Mouse (Mus musculus) ZHBTc4 (cell line): ENCODE measurements around the gene Abat.
A peak's percentile ranks its signal among the peaks of the same experiment; 100 is the strongest.

Source experiments
- DNase-seq: peaks from one replicate; pipeline ENCODE4 v3.0.0-alpha.2; 2011; ENCODE audit warnings: low read depth, low spot score

Gene Abat

DNA sequence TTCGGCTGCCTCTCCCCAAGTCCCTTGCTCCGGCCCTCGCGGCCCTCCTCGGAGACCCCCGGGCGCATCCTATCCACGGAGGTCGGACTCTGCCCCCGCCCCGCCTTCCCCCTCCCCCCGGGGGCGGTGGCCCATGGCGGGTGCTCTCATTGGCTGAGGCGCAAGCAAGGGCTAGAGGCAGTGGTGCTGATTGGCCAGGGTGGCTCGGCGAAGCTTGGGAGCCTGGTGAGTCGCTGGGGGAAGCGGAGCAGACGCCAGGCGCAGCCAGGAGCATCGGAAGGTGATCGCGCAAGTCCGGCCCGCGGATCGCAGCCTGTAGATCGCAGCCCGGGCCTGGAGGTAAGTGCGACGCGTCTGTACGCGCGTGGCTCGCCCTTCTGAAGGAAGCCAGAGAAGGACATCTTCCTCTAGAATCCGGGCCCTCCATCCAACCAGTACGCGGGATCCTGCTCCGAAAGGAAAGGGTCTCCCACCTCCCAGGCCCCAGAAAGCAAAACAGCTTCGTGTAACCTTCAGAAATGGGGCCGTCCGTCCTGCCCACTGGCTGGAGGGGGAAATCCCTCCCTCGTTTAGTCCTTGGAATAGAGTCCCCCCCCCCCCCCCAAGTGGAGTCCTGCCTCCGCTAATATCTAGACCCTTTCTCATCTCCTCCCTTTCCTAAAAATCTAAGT lies at the start of gene Abat:
TSS of gene Abat (plus strand) at position 194 of the 671 bp plus-strand sequence.
- peak; percentile 94 for DNase-seq

DNA sequence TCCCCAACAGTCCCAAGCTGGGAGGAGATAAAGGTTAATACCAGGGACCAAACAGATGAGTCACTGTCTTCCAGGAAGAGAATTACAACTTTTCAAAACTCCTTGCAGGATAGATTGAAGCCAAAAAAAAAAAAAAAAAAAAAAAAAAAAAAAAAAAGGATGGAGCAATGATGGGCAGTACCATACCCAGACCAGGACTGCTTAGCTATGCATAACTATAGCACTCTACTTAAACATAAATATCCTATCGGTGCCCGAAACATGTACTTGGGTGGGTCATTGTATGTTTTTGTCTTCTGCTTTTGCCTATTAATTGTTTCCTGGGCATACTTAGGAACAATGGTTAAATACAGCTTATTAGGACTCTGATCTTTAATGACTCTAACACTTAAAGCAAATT lies 43.1 kb upstream of the Abat start:
- no peak for DNase-seq

- DNase-seq = peak; percentile 98
Observed at GRCm38 (mm10) chr16:8470603-8471481, 42.4 kb upstream of the Abat start, which contains the start of gene Mettl22. TSS of gene Mettl22 (plus strand) at chr16:8470788.

GRCm38 (mm10) chr16:8487396-8488005 lies 25.7 kb upstream of the Abat start:
- no peak for DNase-seq

DNA sequence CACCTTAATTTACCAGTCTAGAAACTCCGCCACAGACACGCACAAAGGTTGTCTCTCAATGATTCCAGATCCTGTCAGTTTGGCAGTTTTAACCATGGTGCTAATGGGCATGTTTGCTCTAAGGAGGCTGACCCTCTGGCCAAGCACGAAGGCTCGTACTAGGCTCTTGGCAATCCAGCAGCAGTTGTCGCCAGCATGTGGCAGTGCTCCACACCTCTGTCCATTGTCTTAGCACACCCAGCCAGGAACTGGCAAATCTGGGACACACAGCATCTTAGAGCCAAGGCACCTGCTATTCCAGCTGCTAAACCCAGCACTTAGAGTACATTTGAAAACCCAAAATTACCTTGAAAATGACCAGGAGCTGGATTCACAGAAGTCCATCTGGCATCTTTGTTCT lies 23.9 kb upstream of the Abat start:
- DNase-seq = no peak

DNA sequence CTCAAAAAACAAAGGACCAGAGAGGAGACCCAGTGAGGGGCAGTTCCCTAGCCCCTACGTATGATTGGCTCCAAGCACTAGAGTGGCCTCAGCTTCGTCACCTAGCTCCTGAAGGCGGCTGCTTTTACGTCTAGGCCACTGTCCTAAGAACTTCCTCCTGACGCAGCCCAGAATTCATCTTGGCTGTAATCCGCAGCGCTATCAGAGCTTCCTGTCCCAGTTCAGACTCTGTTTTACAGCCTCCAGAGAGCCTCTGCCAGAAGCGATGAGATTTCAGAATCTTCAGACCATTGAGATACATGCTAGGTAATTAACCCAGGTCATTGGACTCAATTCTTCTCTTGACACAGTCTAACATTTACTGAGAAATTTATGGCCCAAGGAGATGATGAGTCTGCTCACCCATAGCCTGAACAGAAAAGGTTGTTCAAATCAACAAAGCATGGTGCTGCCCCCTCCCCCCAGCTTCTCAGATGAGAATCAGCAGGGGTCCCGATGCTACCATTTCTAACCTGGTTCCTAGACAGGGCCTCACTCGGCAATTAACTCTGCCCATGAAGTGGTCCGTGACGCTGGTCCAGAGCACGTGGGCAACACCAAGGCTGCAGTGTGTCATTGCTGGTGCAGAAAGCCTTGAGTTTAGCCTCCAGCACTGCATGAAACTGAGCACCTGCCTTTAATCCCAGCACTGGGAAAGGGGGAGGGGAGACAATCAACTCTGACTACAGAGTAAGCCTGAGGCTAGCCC lies 21.3 kb upstream of the Abat start:
- peak; percentile 31 for DNase-seq

- peak; percentile 88 for DNase-seq
Observed at GRCm38 (mm10) chr16:8494268-8494667, 19.0 kb upstream of the Abat start.

- no peak for DNase-seq
Observed at GRCm38 (mm10) chr16:8496967-8497366, 16.3 kb upstream of the Abat start.

GRCm38 (mm10) chr16:8504271-8504670 lies 9.0 kb upstream of the Abat start:
- DNase-seq = no peak

- no peak for DNase-seq
Observed at GRCm38 (mm10) chr16:8509894-8510293, 3.3 kb upstream of the Abat start.

- DNase-seq = peak; percentile 33
Observed at GRCm38 (mm10) chr16:8512830-8513229, 399 bp upstream of the Abat start.

- no peak for DNase-seq
Observed at GRCm38 (mm10) chr16:8514180-8514579, 951 bp downstream of the Abat start.

- DNase-seq = no peak
Observed at GRCm38 (mm10) chr16:8520525-8520924, 7.3 kb downstream of the Abat start.

- no peak for DNase-seq
Observed at GRCm38 (mm10) chr16:8521322-8521721, 8.1 kb downstream of the Abat start.

GRCm38 (mm10) chr16:8523480-8524144 lies 10.4 kb downstream of the Abat start:
- DNase-seq = peak; percentile 73

GRCm38 (mm10) chr16:8524163-8524847 lies 11.1 kb downstream of the Abat start:
- DNase-seq = peak; percentile 32

GRCm38 (mm10) chr16:8525293-8525692 lies 12.1 kb downstream of the Abat start:
- DNase-seq = no peak

GRCm38 (mm10) chr16:8525877-8526276 lies 12.6 kb downstream of the Abat start:
- peak; percentile 16 for DNase-seq

DNA sequence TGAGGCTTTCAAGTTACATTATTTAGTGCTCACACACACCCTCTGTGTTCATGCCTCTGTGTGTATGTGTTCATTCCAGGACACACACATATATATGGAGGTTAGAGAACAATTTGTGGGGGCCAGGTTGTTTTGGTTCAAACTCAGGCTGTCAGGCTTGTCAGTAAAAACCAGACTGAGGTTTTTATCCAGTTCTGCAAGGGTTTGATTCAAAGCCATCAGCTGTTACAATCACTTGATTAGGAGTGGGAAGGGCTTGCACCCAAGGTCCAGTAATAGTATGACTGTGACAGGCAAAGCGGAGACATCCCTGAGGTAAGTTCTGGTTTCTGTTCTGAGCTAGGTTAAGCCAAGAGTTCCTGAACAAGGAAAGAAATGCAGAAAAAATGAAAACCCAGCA lies 16.2 kb downstream of the Abat start:
- DNase-seq = no peak

- peak; percentile 12 for DNase-seq
Observed at GRCm38 (mm10) chr16:8530018-8530417, 16.8 kb downstream of the Abat start.
